Mouse (Mus musculus): Measurements from ENCODE around the gene Klk15. TPM values are rescaled to one million over a fixed set of nuclear protein-coding genes. Genes with fewer than 3 reads are reported as not detected.

Klk15 gene
- not detected for polyA plus RNA-seq (2012; fragmentation: generic; extraction: Trizol)

GRCm38 (mm10) chr7:43933440-43933839 lies at the start of gene Klk15:
Gene Klk15 (plus strand): TSS chr7:43933740.

GRCm38 (mm10) chr7:43950364-43950763 lies 16.8 kb downstream of the Klk15 start, which contains the start of gene Klk1b8:
Gene Klk1b8 (plus strand): TSS chr7:43950664.

GRCm38 (mm10) chr7:43966451-43966850 lies 32.9 kb downstream of the Klk15 start, which contains the start of gene Klk1b1:
Gene Klk1b1 (plus strand): TSS chr7:43966751.

GRCm38 (mm10) chr7:43975761-43976160 lies 42.2 kb downstream of the Klk15 start, which contains the start of gene Klk1b9:
Gene Klk1b9 (plus strand): TSS chr7:43976061.

Other genes with a start within 250 kb of the Klk15 start
- under 1 TPM; 0.05 to 0.08 TPM for gene Klk14, start 243.3 kb upstream of the Klk15 start, polyA plus RNA-seq (2012; fragmentation: generic; extraction: Trizol)
- gene Klk13, start 221.2 kb upstream of the Klk15 start, polyA plus RNA-seq (2012; fragmentation: generic; extraction: Trizol), result not detected
- not detected for gene Klk12, start 164.8 kb upstream of the Klk15 start, polyA plus RNA-seq (2012; fragmentation: generic; extraction: Trizol)
- gene Klk11, start 159.1 kb upstream of the Klk15 start, polyA plus RNA-seq (2012; fragmentation: generic; extraction: Trizol), result not detected
- 1 to 10 TPM in 1 of 2 experiments, under 1 TPM in 1; 0.12 to 2.5 TPM for gene Klk10, start 152.7 kb upstream of the Klk15 start, polyA plus RNA-seq (2012; fragmentation: generic; extraction: Trizol)
- under 1 TPM in 1 of 2 experiments, not detected in 1; 0.08 TPM for gene Klk9, start 141.8 kb upstream of the Klk15 start, polyA plus RNA-seq (2012; fragmentation: generic; extraction: Trizol)
- under 1 TPM; 0.11 to 0.25 TPM for gene Klk8, start 136.2 kb upstream of the Klk15 start, polyA plus RNA-seq (2012; fragmentation: generic; extraction: Trizol)
- gene Klk7, start 122.4 kb upstream of the Klk15 start, polyA plus RNA-seq (2012; fragmentation: generic; extraction: Trizol), result not detected
- gene Klk6, start 109.2 kb upstream of the Klk15 start, polyA plus RNA-seq (2012; fragmentation: generic; extraction: Trizol), result under 1 TPM in 1 of 2 experiments, not detected in 1; 0.12 TPM
- gene Klk5, start 91.8 kb upstream of the Klk15 start, polyA plus RNA-seq (2012; fragmentation: generic; extraction: Trizol), result not detected
- not detected for gene Klk4, start 52.6 kb upstream of the Klk15 start, polyA plus RNA-seq (2012; fragmentation: generic; extraction: Trizol)
- gene Klk1b8, start 16.9 kb downstream of the Klk15 start, polyA plus RNA-seq (2012; fragmentation: generic; extraction: Trizol), result not detected
- not detected for gene Klk1b1, start 33.0 kb downstream of the Klk15 start, polyA plus RNA-seq (2012; fragmentation: generic; extraction: Trizol)
- not detected for gene Klk1b9, start 42.3 kb downstream of the Klk15 start, polyA plus RNA-seq (2012; fragmentation: generic; extraction: Trizol)
- gene Klk1b11, start 62.1 kb downstream of the Klk15 start, polyA plus RNA-seq (2012; fragmentation: generic; extraction: Trizol), result not detected
- not detected for gene Klk1b26, start 78.4 kb downstream of the Klk15 start, polyA plus RNA-seq (2012; fragmentation: generic; extraction: Trizol)
- gene Klk1b27, start 118.5 kb downstream of the Klk15 start, polyA plus RNA-seq (2012; fragmentation: generic; extraction: Trizol), result not detected
- not detected for gene Klk1b21, start 168.6 kb downstream of the Klk15 start, polyA plus RNA-seq (2012; fragmentation: generic; extraction: Trizol)
- gene Klk1b22, start 178.9 kb downstream of the Klk15 start, polyA plus RNA-seq (2012; fragmentation: generic; extraction: Trizol), result under 1 TPM in 1 of 2 experiments, not detected in 1; 0.44 TPM
- not detected for gene Klk1b16, start 203.0 kb downstream of the Klk15 start, polyA plus RNA-seq (2012; fragmentation: generic; extraction: Trizol)